ENCODE assay signal across 13 mouse cellular contexts in genomic region chr1:56832738-56833137, GRCm38 (mm10).
A peak's percentile ranks its signal among the peaks of the same experiment; 100 is the strongest.
DNase-seq lines count a peak whose midpoint lies in the region; ATAC-seq lines count a peak whose summit lies in the region.
"Had no signal": no experiment of that assay in that cellular context is flagged by ENCODE, and none has a peak within 500 bp of the region (broad histone marks: within the 10 kb centered on the region; RNA-seq: fewer than 3 reads in every experiment).

No protein-coding gene starts in this region.

- no peaks in the 10 kb centered on the region for H3K9me3 ChIP-seq in forebrain, embryonic 11.5 days (ENCODE audit: control insufficient read depth, low read length)
- H3K9me3 ChIP-seq in hindbrain, embryonic 13.5 days, result no peaks in the 10 kb centered on the region
- H3K9me3 ChIP-seq in midbrain, embryonic 15.5 days, result no peaks in the 10 kb centered on the region
- H3K9me3 ChIP-seq: heart, embryonic 13.5 days; kidney, embryonic 15.5 days had no signal

- no peaks in the 10 kb centered on the region for H3K27me3 ChIP-seq in forebrain, embryonic 11.5 days (ENCODE audit: control insufficient read depth, insufficient read depth, low read length)
- H3K27me3 ChIP-seq in hindbrain, embryonic 13.5 days, result no peaks in the 10 kb centered on the region
- H3K27me3 ChIP-seq in midbrain, embryonic 15.5 days (replicated peaks), result no peaks in the 10 kb centered on the region
- H3K27me3 ChIP-seq: heart, embryonic 13.5 days; kidney, embryonic 15.5 days had no signal

- H3K4me1 ChIP-seq in forebrain, embryonic 11.5 days (replicated peaks; ENCODE audit: control insufficient read depth, insufficient read depth, low read length), result peaks cover 9% of the 10 kb centered on the region
- H3K4me1 ChIP-seq in hindbrain, embryonic 13.5 days (replicated peaks), result peaks cover 28% of the 10 kb centered on the region
- H3K4me1 ChIP-seq in midbrain, embryonic 15.5 days, result peaks cover 20% of the 10 kb centered on the region
- H3K4me1 ChIP-seq: heart, embryonic 13.5 days; kidney, embryonic 15.5 days had no signal

- H3K9ac ChIP-seq in forebrain, embryonic 11.5 days (ENCODE audit: low read length), result no peak overlapping the region
- no peak overlapping the region for H3K9ac ChIP-seq in hindbrain, embryonic 13.5 days
- H3K9ac ChIP-seq in midbrain, embryonic 15.5 days, result no peak overlapping the region
- H3K9ac ChIP-seq: heart, embryonic 13.5 days; kidney, embryonic 15.5 days; liver, embryonic 14.5 days had no signal

- no peaks in the 10 kb centered on the region; the same call in 1 of the 2 replicates for H3K36me3 ChIP-seq in forebrain, embryonic 11.5 days (ENCODE audit: control insufficient read depth, insufficient read depth, low read length)
- H3K36me3 ChIP-seq in hindbrain, embryonic 13.5 days, result no peaks in the 10 kb centered on the region
- no peaks in the 10 kb centered on the region for H3K36me3 ChIP-seq in midbrain, embryonic 15.5 days (replicated peaks)
- H3K36me3 ChIP-seq: heart, embryonic 13.5 days; kidney, embryonic 15.5 days had no signal

- peak; percentile 88 for DNase-seq in A20 (ENCODE audit: low read depth, low spot score)
- no peak for DNase-seq in forebrain, embryonic 11.5 days (ENCODE audit: low spot score)
- no peak for DNase-seq in lung, postnatal 36 days
- DNase-seq in layer of hippocampus, postnatal 36 days, result no peak
- no peak for DNase-seq in urinary bladder, adult 18-20 months (ENCODE audit: low spot score in 2 of 2)
- no peak for DNase-seq in testis, postnatal 10 days (ENCODE audit: low spot score)

- no peak overlapping the region for H3K4me3 ChIP-seq in forebrain, embryonic 11.5 days (ENCODE audit: low read depth, low read length)
- H3K4me3 ChIP-seq in hindbrain, embryonic 13.5 days, result no peak overlapping the region
- H3K4me3 ChIP-seq in midbrain, embryonic 15.5 days, result no peak overlapping the region
- H3K4me3 ChIP-seq: heart, embryonic 13.5 days; kidney, embryonic 15.5 days had no signal

- ATAC-seq in forebrain, embryonic 11.5 days (replicated peaks; ENCODE audit: low FRiP score), result peak; percentile 11; the same call in 1 of the 2 replicates
- no peak for ATAC-seq in hindbrain, embryonic 13.5 days (ENCODE audit: low FRiP score)
- no peak for ATAC-seq in midbrain, embryonic 15.5 days (replicated peaks)
- ATAC-seq: activated CD4-positive, CD25-positive, alpha-beta regulatory T cell, adult 4 months; CD4-positive, CD25-positive, alpha-beta regulatory T cell, adult 4 months had no signal

- peak overlapping the region; percentile 58; the same call in 1 of the 2 replicates for H3K27ac ChIP-seq in forebrain, embryonic 11.5 days (ENCODE audit: low read depth, low read length)
- peak overlapping the region; percentile 81 for H3K27ac ChIP-seq in hindbrain, embryonic 13.5 days
- peak overlapping the region; percentile 54; the same call in 1 of the 2 replicates for H3K27ac ChIP-seq in midbrain, embryonic 15.5 days
- H3K27ac ChIP-seq: heart, embryonic 13.5 days; kidney, embryonic 15.5 days; liver, embryonic 14.5 days had no signal

- no peak overlapping the region for H3K4me2 ChIP-seq in forebrain, embryonic 11.5 days (ENCODE audit: low read depth, low read length, severe bottlenecking)
- H3K4me2 ChIP-seq in hindbrain, embryonic 13.5 days, result peak overlapping the region; percentile 20; the same call in 1 of the 2 replicates
- H3K4me2 ChIP-seq in midbrain, embryonic 15.5 days, result 0 out of 2 replicates have a peak overlapping the region, but pooled peaks have one; percentile 18
- H3K4me2 ChIP-seq: heart, embryonic 13.5 days; kidney, embryonic 15.5 days had no signal

- 82% methylated on average over 8 of the region's 8 CpGs for WGBS in forebrain, embryonic 11.5 days
- WGBS in hindbrain, embryonic 13.5 days, result 61% methylated on average over 8 of the region's 8 CpGs
- WGBS in midbrain, embryonic 15.5 days, result 50% methylated on average over 8 of the region's 8 CpGs
